8 mouse cellular contexts compared by ENCODE assay signal in genomic region chr17:26850358-26851135, GRCm38 (mm10). TPM values are rescaled to one million over a fixed set of nuclear protein-coding genes. Genes with fewer than 3 reads are reported as not detected.
A peak's percentile ranks its signal among the peaks of the same experiment; 100 is the strongest.
DNase-seq lines count a peak whose midpoint lies in the region; ATAC-seq and TF ChIP-seq lines count a peak whose summit lies in the region.

No protein-coding gene starts in this region.

- peak overlapping the region; percentile 36; the same call in 1 of the 2 replicates for H3K4me3 ChIP-seq in spleen, adult 2 months (ENCODE audit: extremely low read depth, insufficient read depth, insufficient read length)
- peak overlapping the region; percentile 66 for H3K4me3 ChIP-seq in heart, embryonic 10.5 days
- H3K4me3 ChIP-seq in limb, embryonic 12.5 days (replicated peaks) = peak overlapping the region; percentile 24
- no peak overlapping the region for H3K4me3 ChIP-seq in layer of hippocampus, adult 2 months

- no peak for ATAC-seq in limb, embryonic 12.5 days (ENCODE audit: insufficient number of reproducible peaks, insufficient read depth, low FRiP score, low TSS enrichment, low read depth)
- no peak for ATAC-seq in cerebellum, adult (ENCODE audit: insufficient number of reproducible peaks, low FRiP score, low TSS enrichment)

- peak overlapping the region; percentile 67 for H3K27ac ChIP-seq in spleen, adult 2 months (ENCODE audit: insufficient read depth, low read length)
- H3K27ac ChIP-seq in heart, embryonic 10.5 days = peak overlapping the region; percentile 94
- H3K27ac ChIP-seq in limb, embryonic 12.5 days = no peak overlapping the region
- H3K27ac ChIP-seq in layer of hippocampus, adult 2 months = no peak overlapping the region

- no peak overlapping the region for H3K9ac ChIP-seq in limb, embryonic 12.5 days (replicated peaks)

- DNase-seq in spleen, adult 2 months (ENCODE audit: low read depth in 1 of 2, low spot score in 2 of 2) = no peak
- no peak for DNase-seq in spleen, postnatal 10 days (ENCODE audit: low spot score in 2 of 2)
- peak; percentile 91 for DNase-seq in heart, embryonic 10.5 days (ENCODE audit: low spot score)
- DNase-seq in splenic B cell, adult 2 months (ENCODE audit: low read depth, low spot score) = peak; percentile 29
- no peak for DNase-seq in layer of hippocampus, adult 2 months (ENCODE audit: low spot score in 2 of 2)
- no peak for DNase-seq in layer of hippocampus, postnatal 14 days (ENCODE audit: low spot score in 2 of 2)

- WGBS in spleen, adult 2 months = 2% methylated on average over 48 of the region's 48 CpGs
- under 1% methylated on average over 48 of the region's 48 CpGs for WGBS in heart, embryonic 10.5 days
- under 1% methylated on average over 48 of the region's 48 CpGs for WGBS in limb, embryonic 12.5 days

- TF ChIP-seq POLR2A in spleen, adult 2 months (IDR thresholded peaks at IDR 0.05; ENCODE audit: low read depth, low read length) = no peak

- H3K4me1 ChIP-seq in spleen, adult 2 months (ENCODE audit: control insufficient read depth, insufficient read depth, insufficient read length) = peaks cover 11% of the 10 kb centered on the region; the same call in 1 of the 2 replicates
- peaks cover 32% of the 10 kb centered on the region; the same call in 1 of the 2 replicates for H3K4me1 ChIP-seq in heart, embryonic 10.5 days
- peaks cover 15% of the 10 kb centered on the region for H3K4me1 ChIP-seq in limb, embryonic 12.5 days (replicated peaks)

- no peak for TF ChIP-seq CTCF in spleen, adult 2 months (IDR thresholded peaks at IDR 0.05; ENCODE audit: extremely low read depth, insufficient read depth, insufficient read length, insufficient replicate concordance)
- TF ChIP-seq CTCF in layer of hippocampus, adult 2 months (conservative IDR thresholded peaks at IDR 0.05) = no peak

- peak overlapping the region; percentile 43 for H3K4me2 ChIP-seq in limb, embryonic 12.5 days

- no peaks in the 10 kb centered on the region for H3K36me3 ChIP-seq in spleen, adult 2 months (ENCODE audit: control insufficient read depth, insufficient read depth, low read length)
- H3K36me3 ChIP-seq in heart, embryonic 10.5 days = no peaks in the 10 kb centered on the region
- no peaks in the 10 kb centered on the region for H3K36me3 ChIP-seq in limb, embryonic 12.5 days
- H3K36me3 ChIP-seq in splenic B cell, adult 2 months (ENCODE audit: control insufficient read depth, insufficient read depth, low read length, poor library complexity, severe bottlenecking) = no peaks in the 10 kb centered on the region

- H3K9me3 ChIP-seq in heart, embryonic 10.5 days = no peaks in the 10 kb centered on the region
- no peaks in the 10 kb centered on the region for H3K9me3 ChIP-seq in limb, embryonic 12.5 days

- H3K27me3 ChIP-seq in spleen, adult 2 months (ENCODE audit: control insufficient read depth, insufficient read depth, low read length) = peaks cover 24% of the 10 kb centered on the region
- H3K27me3 ChIP-seq in heart, embryonic 10.5 days (ENCODE audit: insufficient read depth, poor library complexity, severe bottlenecking) = peaks cover 72% of the 10 kb centered on the region
- H3K27me3 ChIP-seq in limb, embryonic 12.5 days = peaks cover 87% of the 10 kb centered on the region
- H3K27me3 ChIP-seq in splenic B cell, adult 2 months (ENCODE audit: control insufficient read depth, insufficient read depth, low read length, poor library complexity, severe bottlenecking) = no peaks in the 10 kb centered on the region; the same call in 1 of the 2 replicates

RNA-seq across cellular contexts. Expression of gene Nkx2-5, which starts 5.7 kb away (rescaled TPM):
- 19.8 and 34.6 TPM in 2 replicates for polyA plus RNA-seq in spleen, adult 2 months (2012; rRNA removed)
- polyA plus RNA-seq in heart, embryonic 10.5 days (2016; fragmentation: Nextera tagmentation; extraction: Ambion mirVana) = 146 and 189 TPM in 2 replicates
- not detected in 2 replicates for polyA plus RNA-seq in limb, embryonic 12.5 days (2016; fragmentation: Nextera tagmentation; extraction: Ambion mirVana)
- total RNA-seq in layer of hippocampus, adult 2 months (2021) = not detected
- not detected for total RNA-seq in layer of hippocampus, postnatal 14 days (2021)

Comparison
In these comparisons a context has a peak if more than half of its experiments do, and no peak if none do; other contexts are left out.
1. DNase-seq: peak in heart, embryonic 10.5 days (single experiment) and splenic B cell, adult 2 months (single experiment); none in spleen, adult 2 months (0 of 2), spleen, postnatal 10 days (0 of 2), layer of hippocampus, adult 2 months (0 of 2) and layer of hippocampus, postnatal 14 days (0 of 2).
2. H3K27ac ChIP-seq: peak in spleen, adult 2 months (single experiment) and heart, embryonic 10.5 days (single experiment); none in limb, embryonic 12.5 days (single experiment) and layer of hippocampus, adult 2 months (single experiment).
3. RNA of gene Nkx2-5, which starts 5.7 kb away (polyA plus RNA-seq): 146 to 189 TPM in heart, embryonic 10.5 days and 19.8 to 34.6 TPM in spleen, adult 2 months; not detected in limb, embryonic 12.5 days; every median in the first group is over 10 times any median in the second.